Mouse (Mus musculus): ENCODE data around the gene Adamts20.
"Not testable (repeated sequence)": the region's sequence is repeated elsewhere in the genome, so short reads cannot be mapped to it uniquely, and the experiment has no call there.

The Adamts20 gene

DNA sequence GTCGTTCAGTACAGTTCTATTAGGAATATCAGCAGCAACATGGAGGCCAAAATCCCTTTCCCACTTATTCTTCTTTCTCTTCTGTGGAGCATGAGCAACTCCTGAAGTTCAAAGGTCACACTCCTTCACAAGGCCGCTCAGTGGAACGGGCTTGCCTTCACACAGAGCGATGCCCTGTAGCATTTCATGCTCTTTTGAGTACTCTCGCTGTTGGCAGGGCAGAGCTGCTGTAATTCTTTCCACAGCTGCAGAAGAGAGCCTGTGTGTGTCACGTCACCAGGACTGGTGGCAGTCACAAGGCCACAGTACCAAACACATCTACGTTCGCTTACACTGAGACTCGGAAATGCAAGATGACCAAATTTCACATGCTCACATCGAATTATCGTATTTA, 21.2 kb downstream of the Adamts20 start:
- peak; percentile 39 for DNase-seq

DNA sequence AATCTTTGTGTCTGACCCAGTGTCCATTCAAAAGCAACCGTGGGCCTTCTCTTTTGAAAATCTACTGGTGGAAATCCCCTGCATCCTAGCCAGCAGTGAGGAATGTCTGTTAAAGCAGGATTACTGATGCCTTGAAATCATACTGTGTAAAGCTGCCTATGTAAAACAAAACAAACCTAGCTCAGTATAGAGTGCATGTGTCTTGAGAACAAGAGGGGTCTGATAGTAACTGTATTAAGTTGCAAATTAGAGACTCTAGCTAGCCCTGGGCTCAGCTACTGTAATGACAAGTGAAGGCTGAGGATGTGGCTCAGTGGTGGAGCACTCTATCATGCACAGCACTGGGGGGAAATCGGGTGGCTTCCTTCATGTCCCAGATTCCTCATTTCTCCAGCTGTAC, 22.2 kb downstream of the Adamts20 start:
- no peak for DNase-seq

DNA sequence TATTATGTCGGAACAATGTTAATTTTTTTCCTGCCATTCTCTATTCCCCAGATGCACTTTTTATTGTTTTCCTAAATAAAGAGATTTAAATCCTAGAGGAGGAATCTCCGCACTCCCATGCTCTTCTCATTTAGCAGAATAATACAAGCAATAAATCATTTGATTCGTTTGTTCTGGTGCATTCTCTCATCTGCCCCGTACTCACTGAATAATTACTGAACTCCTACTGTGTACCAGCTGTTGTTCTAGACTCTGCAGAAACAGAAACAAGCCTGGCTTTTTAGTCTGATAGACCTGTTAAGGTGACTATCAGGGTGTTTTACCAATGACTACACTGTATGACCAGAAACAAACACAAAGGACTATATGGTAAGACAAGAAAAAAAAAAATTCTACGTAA, 29.7 kb downstream of the Adamts20 start:
- DNase-seq: no peak

DNA sequence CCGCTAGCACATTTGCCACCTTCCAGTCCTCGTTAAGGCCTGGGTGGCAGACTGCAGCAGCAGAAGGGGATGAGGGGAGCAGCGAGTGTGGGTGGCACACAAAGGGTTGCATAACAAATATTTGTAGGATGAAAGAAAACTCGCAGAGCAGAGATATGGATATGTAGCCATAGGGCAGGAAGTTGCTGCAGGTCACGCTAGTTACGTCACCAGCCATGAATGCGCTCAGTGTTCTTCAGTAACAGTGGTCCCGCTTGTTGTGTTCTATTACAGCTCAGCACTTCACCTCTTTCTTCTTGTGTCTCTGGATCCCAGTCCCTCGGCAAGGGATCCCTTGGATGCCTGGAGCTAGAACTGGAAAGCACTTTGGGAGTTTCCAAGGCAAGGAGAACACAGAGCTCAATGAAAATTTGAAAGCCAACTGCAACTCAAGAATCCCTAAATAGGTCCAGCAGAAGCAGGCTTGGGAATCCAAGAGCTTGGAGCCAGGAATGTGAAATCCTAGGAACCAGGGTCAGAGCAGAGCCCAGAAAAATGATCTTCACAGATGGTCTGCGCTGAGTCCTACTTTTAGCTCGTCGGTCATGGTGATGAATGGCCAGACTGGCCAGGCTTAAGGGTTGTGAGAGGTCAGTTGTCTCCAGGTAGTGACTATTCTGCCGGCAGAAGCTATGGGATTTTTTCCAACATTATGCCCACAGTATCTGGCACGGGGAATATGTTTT, 34.4 kb downstream of the Adamts20 start:
- peak; percentile 10 for DNase-seq

DNA sequence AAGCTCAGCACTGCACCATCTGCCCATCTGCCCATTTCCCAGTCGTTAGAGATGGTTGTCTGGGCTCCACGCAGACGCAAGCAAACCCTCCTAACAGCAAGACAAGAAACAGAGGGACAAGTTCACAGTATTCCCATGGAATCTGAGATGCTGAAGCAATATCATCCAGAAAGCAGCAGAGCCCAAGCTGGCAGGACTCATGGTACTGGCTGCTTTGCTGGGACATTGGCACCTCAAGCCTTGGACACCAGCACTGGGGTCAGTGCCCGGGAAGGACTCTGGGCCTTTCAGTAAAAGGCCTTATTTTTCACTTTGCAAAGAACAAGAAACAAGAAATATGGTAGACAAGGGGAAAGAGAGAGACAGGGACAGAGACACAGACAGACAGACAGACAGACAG, 36.5 kb downstream of the Adamts20 start:
- DNase-seq: no peak

DNA sequence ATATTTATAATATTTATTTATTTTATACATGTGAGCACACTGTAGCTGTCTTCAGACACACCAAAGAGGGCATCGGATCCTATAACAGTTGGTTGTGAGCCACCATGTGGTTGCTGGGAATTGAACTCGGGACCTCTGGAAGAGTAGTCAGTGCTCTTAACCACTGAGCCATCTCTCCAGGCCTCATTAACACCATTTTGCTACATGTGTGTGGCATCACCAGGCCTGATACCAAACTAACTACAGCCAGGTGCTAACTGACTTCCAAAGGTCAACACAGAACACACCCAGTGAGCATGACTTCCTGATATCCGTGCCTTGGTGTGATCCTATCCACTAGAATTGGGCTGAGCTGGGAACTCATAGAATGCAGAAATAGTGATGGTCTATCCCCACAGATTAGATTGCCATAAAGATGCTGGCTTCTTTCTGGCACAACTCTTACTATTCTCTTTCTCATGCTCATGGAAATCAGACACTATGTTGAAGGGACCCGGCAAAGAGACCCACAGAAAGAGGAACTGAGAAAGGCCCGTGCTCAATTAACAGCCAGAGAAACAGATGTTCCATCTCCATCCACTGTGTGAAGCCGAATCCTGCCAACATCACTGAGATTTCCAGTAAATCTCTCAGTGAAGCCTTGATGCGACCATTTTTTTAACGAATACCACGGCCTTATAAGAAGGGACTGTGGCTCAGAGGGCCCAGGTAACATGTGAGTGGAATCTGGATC, 37.6 kb downstream of the Adamts20 start:
- DNase-seq: no peak

DNA sequence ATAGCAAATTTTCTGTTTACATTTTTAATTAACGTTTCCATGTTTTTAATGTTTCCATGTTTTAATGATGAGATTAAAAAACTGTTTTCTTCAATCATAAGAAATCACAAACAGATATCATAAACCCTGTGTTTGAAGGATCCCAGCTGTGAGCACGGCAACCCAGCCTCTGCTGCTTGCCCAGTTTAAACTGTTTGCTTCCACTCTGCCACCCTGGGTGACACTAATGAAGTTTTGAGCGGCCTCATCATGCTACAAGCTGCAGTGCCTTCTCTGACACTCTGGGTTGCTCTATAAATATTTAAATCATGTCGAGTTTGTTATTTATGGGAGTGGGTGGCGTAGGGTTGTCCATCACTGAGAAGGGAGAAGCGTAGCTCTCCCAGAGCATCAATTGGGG, 44.7 kb downstream of the Adamts20 start:
- no peak for DNase-seq

DNA sequence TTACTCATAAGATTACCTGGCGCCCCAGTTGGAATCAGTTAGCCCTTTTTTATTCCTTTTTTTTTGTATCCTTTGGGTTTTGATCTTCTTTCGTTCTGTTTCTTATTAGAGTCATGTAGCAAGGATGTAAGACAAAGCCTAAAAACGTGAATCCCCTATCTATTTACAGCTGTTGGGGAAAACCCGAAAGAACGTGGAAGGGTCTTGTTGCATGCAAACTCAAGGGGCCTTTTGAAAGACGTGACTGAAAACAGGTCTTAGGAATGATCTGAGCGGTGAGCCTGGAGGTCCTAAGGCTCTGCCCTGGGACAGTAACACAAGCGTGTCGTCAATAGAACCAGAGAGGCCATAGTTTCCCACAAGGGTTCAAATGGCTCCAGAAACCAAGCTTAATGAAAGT, 46.1 kb downstream of the Adamts20 start:
- DNase-seq: no peak

DNA sequence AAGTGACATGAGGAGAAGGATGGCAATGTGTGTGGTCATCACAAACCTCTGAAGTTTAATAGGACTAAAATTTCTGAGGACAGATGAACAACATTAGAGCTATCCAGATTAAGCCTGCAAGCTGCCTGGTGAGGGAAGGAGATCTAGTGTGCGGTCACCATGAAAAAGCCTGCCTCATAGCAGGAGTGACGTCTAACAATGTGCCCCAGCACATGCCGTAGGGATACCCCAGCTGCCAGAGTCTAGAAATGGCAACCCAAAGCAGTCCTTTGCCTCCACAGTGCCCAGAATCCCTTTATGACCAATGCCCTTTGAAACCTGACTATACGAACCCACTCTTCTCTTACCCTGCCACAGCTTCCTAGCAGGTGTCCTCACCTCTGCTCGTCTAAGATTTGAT, 46.8 kb downstream of the Adamts20 start:
- no peak for DNase-seq

DNA sequence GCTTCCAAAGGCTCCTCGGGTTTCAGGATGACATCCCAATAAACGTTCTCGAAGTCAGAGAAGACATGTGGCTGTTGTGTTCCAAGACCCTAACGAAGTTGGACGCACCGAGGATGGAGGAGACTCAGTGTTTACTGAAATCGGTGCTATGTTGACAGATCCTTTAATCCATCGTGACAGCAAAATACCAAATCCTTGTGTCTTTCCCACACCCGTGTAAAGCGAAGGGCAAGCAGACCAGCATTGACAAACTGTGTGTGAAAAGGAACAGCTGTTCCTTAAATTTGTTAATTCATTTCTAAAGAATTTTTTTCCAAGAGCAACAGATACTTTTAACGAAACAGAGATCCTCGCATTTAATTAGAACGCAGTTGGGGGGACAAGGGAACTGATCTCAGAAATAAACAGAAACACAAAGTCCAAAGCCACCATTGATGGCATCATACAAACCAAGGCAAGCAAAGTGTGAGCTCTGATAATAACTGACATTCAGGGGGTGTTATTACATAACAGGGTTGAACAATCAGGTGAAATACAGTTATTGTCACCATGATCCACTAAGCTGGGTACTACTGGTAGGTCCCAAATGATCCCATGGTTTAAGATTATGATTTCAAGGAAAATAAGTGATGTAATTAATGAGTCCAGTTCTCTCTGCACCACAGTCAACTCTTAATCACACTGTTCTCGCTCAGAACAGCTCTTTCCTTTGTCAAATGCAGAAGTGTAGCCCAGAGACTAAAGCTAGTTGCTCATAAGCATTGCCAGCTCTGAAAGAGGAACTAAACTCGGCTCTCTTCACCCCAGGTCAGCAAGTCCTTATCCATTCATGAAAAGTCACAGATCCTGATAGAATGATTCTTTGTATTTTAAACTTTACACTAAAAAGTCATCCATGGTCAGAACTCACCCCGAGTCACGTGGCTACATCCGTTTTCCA, 47.7 kb downstream of the Adamts20 start:
- no peak for DNase-seq

DNA sequence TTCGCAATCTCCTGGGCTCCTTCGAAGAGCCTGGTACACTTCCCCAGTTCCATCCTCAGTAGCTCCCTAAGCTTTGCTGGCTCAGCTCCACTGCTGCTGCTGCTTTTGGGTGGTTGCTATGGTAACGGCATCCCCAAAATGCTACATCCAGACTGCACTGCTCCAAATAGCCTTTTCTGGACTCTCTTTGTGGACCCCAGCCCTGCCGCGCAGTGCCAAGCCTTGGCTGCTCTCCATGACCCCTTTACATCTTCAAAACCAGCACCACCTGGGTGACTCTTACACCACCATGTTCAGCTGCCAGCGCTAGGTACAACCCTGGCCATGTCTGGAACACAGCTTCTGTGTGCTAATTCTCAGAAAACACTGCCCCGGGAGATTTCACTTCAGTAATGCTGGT, 55.4 kb downstream of the Adamts20 start:
- DNase-seq: peak; percentile 35

DNA sequence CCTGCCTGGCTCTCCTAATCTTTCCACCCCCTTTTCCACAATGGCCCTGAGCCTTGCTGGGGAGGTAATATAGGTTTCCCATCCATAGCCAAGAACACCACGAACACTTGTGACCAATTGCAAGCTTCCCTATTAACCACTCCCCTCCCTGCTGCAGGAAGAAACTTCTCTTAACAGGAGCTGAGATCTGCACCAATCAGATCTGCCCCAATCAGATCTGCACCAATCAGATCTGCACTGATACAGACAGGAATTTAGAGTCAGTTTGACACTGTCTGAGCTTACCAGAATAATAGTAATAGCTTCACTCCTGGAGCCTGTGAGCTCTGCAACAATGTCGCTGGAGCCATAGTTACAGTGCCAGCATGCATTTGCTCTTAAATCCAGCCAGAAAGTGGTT, 58.9 kb downstream of the Adamts20 start:
- peak; percentile 33 for DNase-seq

DNA sequence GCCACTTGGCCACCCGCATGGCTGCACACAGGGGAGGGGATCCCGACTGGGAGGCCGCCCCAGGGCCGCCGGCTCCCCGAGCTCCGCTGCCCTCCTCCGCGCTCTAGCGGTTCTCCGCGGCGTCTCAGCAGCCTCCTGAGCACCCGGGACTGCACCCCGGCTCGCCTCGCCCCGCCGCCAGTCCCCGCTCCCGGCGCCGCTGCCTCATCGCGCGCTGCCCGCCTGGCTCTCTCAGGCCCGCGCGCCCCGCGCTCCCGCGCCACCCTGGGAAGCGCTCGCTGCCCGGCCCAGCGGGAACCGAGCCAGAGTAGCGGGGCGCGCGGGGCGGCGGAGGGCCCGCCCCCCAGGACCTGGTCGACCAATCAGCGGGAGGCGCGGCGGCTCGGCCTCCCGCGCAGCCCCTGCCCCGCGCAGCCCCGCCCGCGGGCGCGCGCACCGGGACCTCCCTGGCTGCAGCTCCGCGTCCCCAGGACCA, 61.1 kb downstream of the Adamts20 start:
- DNase-seq: peak; percentile 91

DNA sequence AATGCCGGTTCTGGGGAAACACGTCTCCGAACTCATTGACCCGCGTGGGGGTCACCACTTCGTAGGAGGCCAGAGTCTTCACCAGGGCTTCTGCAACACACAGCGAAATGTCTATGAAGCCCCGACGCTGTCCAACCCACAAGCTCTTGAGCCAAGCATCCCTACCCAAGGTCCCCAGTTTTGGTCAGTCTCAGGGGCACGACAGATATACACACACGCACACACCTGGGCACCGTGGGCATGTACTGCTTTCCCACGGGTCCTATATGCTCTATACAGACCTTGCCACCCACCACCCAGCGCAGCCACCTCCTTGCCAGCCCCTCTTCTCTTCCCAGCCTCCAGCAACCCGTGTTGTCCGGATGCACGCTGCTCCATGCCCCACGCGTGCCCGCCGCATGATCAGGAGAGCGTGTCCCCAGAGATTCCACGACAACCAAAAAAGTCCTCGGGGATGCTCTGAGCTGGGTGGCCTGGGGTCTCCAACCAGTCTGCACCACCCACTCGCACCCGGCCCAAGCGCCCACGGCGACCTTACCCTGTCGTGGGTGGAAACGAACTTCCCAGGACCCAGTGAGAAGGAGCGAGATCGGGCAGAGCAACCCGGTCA, 61.7 kb downstream of the Adamts20 start:
- peak; percentile 22 for DNase-seq

DNA sequence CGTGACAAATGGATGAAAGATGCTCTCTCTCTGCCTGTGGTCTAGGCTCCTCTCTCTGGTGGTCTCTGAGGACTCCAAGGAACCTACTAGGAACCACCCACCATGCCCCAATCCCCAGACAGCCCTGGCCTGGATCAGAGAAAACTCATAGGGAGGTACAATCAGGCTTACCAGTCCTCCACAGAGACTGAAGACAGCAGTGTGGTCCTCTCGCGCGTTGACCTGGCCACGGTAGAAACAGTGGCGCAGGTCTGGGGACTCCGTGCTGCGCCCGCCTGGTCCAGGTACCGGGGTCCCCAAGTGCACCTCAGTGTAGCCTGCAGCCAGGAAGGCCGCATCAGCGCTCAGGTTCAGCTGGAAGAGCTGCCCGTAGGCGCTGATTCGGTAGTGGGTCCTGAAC, 62.2 kb downstream of the Adamts20 start:
- peak; percentile 25 for DNase-seq

DNA sequence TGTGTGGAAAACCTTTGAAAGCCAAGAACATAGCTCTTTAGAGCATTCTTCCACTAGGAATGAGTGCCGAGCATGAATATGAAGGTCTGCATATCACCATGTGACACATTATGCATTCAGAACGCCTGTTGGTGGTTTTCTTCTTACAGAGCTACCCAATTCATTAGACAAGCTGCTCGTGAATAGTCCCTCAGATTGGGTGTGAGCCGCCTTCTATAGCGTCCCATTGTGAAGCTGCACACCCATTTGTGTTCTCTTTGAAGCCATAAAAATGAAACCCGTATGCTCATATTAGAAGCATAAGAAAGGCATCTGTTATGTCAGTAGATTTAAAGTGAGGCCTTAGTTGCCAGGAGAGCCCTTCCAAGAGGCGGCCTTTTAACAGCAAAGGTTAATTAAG, 72.5 kb downstream of the Adamts20 start:
- no peak for DNase-seq

DNA sequence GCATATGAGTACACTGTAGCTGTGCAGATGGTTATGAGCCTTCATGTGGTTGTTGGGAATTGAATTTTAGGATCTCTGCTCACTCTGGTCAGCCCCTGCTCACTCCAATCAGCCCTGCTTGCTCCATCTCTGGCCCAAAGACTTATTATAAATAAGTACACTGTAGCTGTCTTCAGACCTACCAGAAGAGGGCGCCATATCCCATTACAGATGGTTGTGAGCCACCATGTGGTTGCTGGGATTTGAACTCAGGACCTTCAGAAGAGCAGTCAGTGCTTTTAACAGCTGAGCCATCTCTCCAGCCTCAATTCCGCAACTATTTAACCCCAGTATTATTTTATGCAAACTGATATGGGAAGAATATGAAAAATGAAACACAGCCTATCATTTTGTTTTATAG, 75.1 kb downstream of the Adamts20 start:
- DNase-seq: not testable (repeated sequence)

DNA sequence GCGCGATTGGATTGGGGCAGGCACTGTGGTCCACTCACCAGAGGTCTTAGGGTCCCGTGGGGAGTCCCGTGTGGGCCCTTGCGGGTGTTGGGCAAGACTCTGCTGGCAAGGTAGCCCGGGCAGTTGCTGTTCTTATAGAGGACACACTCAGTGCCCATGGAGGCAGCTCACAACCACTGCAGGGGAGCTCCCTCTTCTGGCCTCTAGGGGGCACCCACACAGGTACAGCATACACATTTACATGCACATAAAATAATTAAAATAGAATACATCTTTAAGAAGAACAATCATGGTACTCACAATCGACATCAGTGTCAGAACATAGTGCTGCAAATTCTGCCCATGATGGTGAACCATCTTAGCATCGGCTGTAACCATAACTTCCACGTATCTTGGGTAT, 85.8 kb downstream of the Adamts20 start:
- DNase-seq: no peak

DNA sequence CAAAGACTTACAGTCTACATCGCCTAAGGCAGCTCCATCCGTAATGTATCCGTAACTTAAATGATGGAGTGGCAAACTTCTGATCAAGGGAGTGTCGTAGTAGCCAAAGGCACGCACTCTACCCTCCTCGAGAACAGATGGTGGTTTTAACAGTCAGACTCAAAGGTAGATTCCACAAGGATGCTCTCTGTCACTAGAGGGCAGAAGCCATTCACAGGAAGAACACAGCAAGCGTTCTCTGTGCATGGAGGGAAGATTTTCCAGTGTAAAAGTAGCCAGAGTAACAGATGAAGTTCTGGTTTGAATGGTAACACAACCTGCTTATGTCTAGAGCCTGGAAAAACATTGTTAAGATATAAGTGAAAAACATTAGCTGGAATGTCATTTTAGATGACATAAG, 92.7 kb downstream of the Adamts20 start:
- peak; percentile 41 for DNase-seq

DNA sequence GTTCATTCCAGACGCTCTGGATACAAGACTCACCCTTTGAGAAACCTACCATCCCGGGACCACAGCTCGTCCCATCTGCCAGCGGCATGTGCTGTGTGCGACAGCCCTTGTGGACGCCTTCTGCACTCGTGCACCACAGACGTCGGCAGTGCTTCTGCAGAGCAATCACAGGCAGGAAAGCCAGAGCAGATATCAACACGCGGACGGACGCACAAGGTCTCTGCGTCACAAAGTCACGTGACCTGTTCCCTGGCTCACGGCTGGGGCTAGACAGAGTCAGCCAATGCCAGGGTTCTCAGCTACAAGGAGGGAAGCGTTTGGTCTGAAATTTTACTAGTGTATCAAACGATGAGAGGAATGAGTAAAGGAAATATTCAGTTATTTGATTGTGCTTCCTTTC, 116.2 kb downstream of the Adamts20 start:
- no peak for DNase-seq

DNA sequence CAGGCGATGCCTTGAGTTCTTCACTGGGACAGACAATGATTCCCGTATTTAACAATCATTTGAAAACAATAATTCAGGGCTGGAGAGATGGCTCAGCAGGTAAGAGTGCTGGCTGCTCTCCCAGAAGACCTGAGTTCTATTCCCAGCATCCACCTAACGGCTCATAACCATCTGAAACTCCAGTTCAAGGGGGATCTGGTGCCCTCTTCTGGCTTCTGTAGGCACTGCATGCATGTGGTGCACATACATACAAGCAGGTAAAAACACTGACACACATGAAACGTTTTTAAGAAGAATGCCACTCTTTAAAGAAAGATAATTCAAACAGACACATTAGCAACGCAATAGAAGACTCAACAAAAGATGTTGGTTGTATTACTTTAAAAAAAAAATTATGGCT, 120.9 kb downstream of the Adamts20 start:
- no peak for DNase-seq

DNA sequence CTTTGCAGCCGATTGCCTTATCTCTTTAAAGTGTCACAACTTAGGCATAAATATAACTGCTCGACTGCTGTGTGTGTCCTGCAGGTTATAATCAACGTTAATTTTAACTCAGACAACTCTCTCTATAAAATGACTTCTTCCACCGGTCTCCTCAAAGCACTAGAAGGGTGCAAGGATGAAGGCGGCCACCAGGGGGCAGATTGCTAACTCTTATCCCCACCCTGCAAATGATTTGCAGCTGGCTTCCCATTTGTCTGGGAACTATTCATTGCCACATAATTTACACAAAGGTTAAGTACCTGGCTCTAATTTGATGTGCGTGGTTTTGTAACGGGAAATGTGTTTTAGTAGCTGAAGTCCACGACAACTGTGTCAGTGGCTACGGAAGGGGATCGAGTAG, 122.9 kb downstream of the Adamts20 start:
- DNase-seq: peak; percentile 67

DNA sequence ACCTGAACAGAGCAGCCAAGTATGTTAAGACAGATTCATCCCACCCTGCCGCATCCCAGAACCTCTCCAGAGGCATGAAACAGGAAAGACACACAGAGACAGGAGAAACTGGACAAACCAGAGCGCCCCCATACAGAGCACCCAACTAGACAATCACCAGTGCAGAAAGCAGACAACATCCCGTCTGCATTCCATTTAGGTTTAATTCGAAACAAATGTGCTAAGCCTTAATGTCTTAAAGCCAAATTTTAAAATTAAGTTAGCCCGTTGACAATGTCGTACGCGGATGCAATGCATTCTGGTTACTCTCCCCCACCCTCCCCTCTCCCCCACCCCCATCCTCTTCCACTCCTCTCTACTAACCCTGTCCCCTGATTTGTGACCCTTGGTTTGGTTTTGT, 126.2 kb downstream of the Adamts20 start:
- peak; percentile 12 for DNase-seq

All from embryo, embryonic 11 days (tissue).